Mouse (Mus musculus) heart, embryonic 16.5 days (tissue): Measurements from ENCODE around the gene Snrnp70. TPM values are rescaled to one million over a fixed set of nuclear protein-coding genes. Genes with fewer than 3 reads are reported as not detected.

Experiments
- ATAC-seq: fragments of 200-750 bp; cut with Nextera tagmentation; replicated peaks from 2 replicates; pipeline ENCODE4 v1.8.0; 2017; ENCODE audit warnings: moderate number of reproducible peaks; ENCODE audit not compliant: insufficient read depth, low FRiP score; ENCODE audit errors: extremely low read depth
- H3K27ac ChIP-seq: fragments of 300-500 bp; sonication (generic); 2 replicates; pipeline ENCODE4 v1.5.1; 2014; ENCODE audit warnings: mild to moderate bottlenecking, low read length, control low read depth, moderate library complexity
- H3K27me3 ChIP-seq: fragments of 300-500 bp; sonication (generic); 2 replicates; pipeline ENCODE4 v1.6.1; 2014; ENCODE audit warnings: low read length, mixed read lengths; ENCODE audit not compliant: control insufficient read depth, insufficient read depth
- H3K36me3 ChIP-seq: fragments of 300-500 bp; sonication (generic); 2 replicates; pipeline ENCODE4 v1.6.1; 2014; ENCODE audit not compliant: control insufficient read depth, insufficient read depth
- H3K4me1 ChIP-seq: fragments of 300-500 bp; sonication (generic); 2 replicates; pipeline ENCODE4 v1.6.1; 2014; ENCODE audit warnings: low read length, mixed read lengths; ENCODE audit not compliant: control insufficient read depth, insufficient read depth
- H3K4me2 ChIP-seq: fragments of 300-500 bp; sonication (generic); 2 replicates; pipeline ENCODE4 v1.6.1; 2014; ENCODE audit warnings: low read depth, mild to moderate bottlenecking, control low read depth, low read length
- H3K4me3 ChIP-seq: fragments of 300-500 bp; sonication (generic); 2 replicates; pipeline ENCODE4 v1.5.1; 2014; ENCODE audit warnings: mild to moderate bottlenecking, control low read depth, low read length
- H3K9ac ChIP-seq: fragments of 300-500 bp; sonication (generic); 2 replicates; pipeline ENCODE4 v1.6.1; 2014; ENCODE audit warnings: low read length, control low read depth
- H3K9me3 ChIP-seq: fragments of 300-500 bp; sonication (generic); replicated peaks from 2 replicates; pipeline ENCODE4 v1.6.1; 2016; ENCODE audit warnings: low read length; ENCODE audit not compliant: control insufficient read depth
- WGBS: fragments of 180-500 bp; shearing (Covaris S2); extraction: QIAGEN DNeasy Blood & Tissue Kit; methylation state at CpG from one replicate; pipeline ENCODE4 v1.1.7; 2014; 5-methylcytosine and 5-hydroxymethylcytosine counted together
- polyA plus RNA-seq: library from polyadenylated mRNA; unstranded; fragments of >200 nt; fragmentation: Nextera tagmentation; extraction: Ambion mirVana; gene quantifications from 2 replicates; pipeline ENCODE4 v1.2.1, GENCODE M21; 2015

Snrnp70 gene
- polyA plus RNA-seq, 1 experiment from 2014 or later = 161 TPM

- H3K4me2 ChIP-seq = no peak overlapping the region
- no peak overlapping the region for H3K4me3 ChIP-seq
- no peaks in the 10 kb centered on the region; the same call in 1 of the 2 replicates for H3K27me3 ChIP-seq
- H3K27ac ChIP-seq = no peak overlapping the region
- no peak overlapping the region for H3K9ac ChIP-seq
- peaks cover 49% of the 10 kb centered on the region for H3K36me3 ChIP-seq
- WGBS = 84% methylated on average over 8 of the region's 8 CpGs
- no peaks in the 10 kb centered on the region for H3K4me1 ChIP-seq
- ATAC-seq = no peak
- H3K9me3 ChIP-seq = no peaks in the 10 kb centered on the region
Observed at GRCm38 (mm10) chr7:45426556-45426955, 31.0 kb upstream of the Snrnp70 start.

GRCm38 (mm10) chr7:45421194-45421593 is 25.7 kb upstream of the Snrnp70 start:
- H3K9ac ChIP-seq = no peak overlapping the region
- H3K27me3 ChIP-seq = peaks cover 41% of the 10 kb centered on the region
- H3K27ac ChIP-seq = no peak overlapping the region
- 88% methylated on average over 14 of the region's 14 CpGs for WGBS
- no peaks in the 10 kb centered on the region for H3K4me1 ChIP-seq
- ATAC-seq = no peak
- H3K36me3 ChIP-seq = peaks cover 37% of the 10 kb centered on the region
- H3K9me3 ChIP-seq = no peaks in the 10 kb centered on the region
- no peak overlapping the region for H3K4me3 ChIP-seq
- H3K4me2 ChIP-seq = no peak overlapping the region

GRCm38 (mm10) chr7:45420615-45420919 is 25.0 kb upstream of the Snrnp70 start, which contains the start of gene Lhb:
Gene Lhb, plus strand, starts transcription at chr7:45420820.
- no peak for ATAC-seq
- Histone ChIP-seq H3K4me2 (no peak within 1 kb of the TSS), H3K4me1 (0 out of 2 replicates have a peak, but pooled peaks cover 1% of the 10 kb centered on the region), H3K9me3 (no peaks in the 10 kb centered on the region), H3K27ac (no peak within 1 kb of the TSS), H3K36me3 (peaks cover 37% of the 10 kb centered on the region), H3K4me3 (no peak within 1 kb of the TSS), H3K9ac (no peak within 1 kb of the TSS), H3K27me3 (peaks cover 47% of the 10 kb centered on the region)
- WGBS = 59% methylated on average over 6 of the region's 6 CpGs

GRCm38 (mm10) chr7:45419859-45420614 is 24.5 kb upstream of the Snrnp70 start:
- Histone ChIP-seq H3K4me3 (no peak overlapping the region), H3K4me2 (no peak overlapping the region), H3K27ac (no peak overlapping the region), H3K9ac (no peak overlapping the region), H3K4me1 (0 out of 2 replicates have a peak, but pooled peaks cover 3% of the 10 kb centered on the region), H3K36me3 (peaks cover 34% of the 10 kb centered on the region), H3K9me3 (no peaks in the 10 kb centered on the region), H3K27me3 (peaks cover 52% of the 10 kb centered on the region)
- no peak for ATAC-seq
- 20% methylated on average over 27 of the region's 27 CpGs for WGBS

- Histone ChIP-seq H3K9me3 (no peaks in the 10 kb centered on the region), H3K27me3 (peaks cover 68% of the 10 kb centered on the region), H3K4me1 (peaks cover 12% of the 10 kb centered on the region), H3K9ac (no peak overlapping the region), H3K36me3 (peaks cover 15% of the 10 kb centered on the region), H3K4me2 (no peak overlapping the region), H3K4me3 (no peak overlapping the region), H3K27ac (no peak overlapping the region)
- ATAC-seq = no peak
- WGBS = 13% methylated on average over 13 of the region's 13 CpGs
Observed at GRCm38 (mm10) chr7:45417962-45418492, 22.5 kb upstream of the Snrnp70 start.

GRCm38 (mm10) chr7:45415636-45416035 is 20.1 kb upstream of the Snrnp70 start:
- peak overlapping the region; percentile 11 for H3K4me3 ChIP-seq
- no peak for ATAC-seq
- H3K27ac ChIP-seq = no peak overlapping the region
- no peak overlapping the region for H3K9ac ChIP-seq
- no peaks in the 10 kb centered on the region for H3K36me3 ChIP-seq
- peak overlapping the region; percentile 8; the same call in 1 of the 2 replicates for H3K4me2 ChIP-seq
- H3K27me3 ChIP-seq = peaks cover 85% of the 10 kb centered on the region
- no peaks in the 10 kb centered on the region for H3K9me3 ChIP-seq
- peaks cover 12% of the 10 kb centered on the region for H3K4me1 ChIP-seq
- 14% methylated on average over 37 of the region's 37 CpGs for WGBS

GRCm38 (mm10) chr7:45414740-45415224 is 19.2 kb upstream of the Snrnp70 start:
- Histone ChIP-seq H3K4me2 (no peak overlapping the region; the same call in 1 of the 2 replicates), H3K9me3 (no peaks in the 10 kb centered on the region), H3K4me1 (peaks cover 12% of the 10 kb centered on the region), H3K36me3 (no peaks in the 10 kb centered on the region), H3K4me3 (no peak overlapping the region; the same call in 1 of the 2 replicates), H3K27me3 (peaks cover 85% of the 10 kb centered on the region), H3K27ac (no peak overlapping the region), H3K9ac (no peak overlapping the region)
- ATAC-seq = no peak
- 44% methylated on average over 12 of the region's 12 CpGs for WGBS

GRCm38 (mm10) chr7:45413864-45414739 is 18.6 kb upstream of the Snrnp70 start:
- H3K4me3 ChIP-seq = peak overlapping the region; percentile 59
- H3K36me3 ChIP-seq = no peaks in the 10 kb centered on the region
- H3K9ac ChIP-seq = peak overlapping the region; percentile 70
- peak overlapping the region; percentile 83 for H3K4me2 ChIP-seq
- peaks cover 90% of the 10 kb centered on the region for H3K27me3 ChIP-seq
- H3K9me3 ChIP-seq = no peaks in the 10 kb centered on the region
- no peak overlapping the region for H3K27ac ChIP-seq
- no peak; the same call in 1 of the 2 replicates for ATAC-seq
- WGBS = under 1% methylated on average over 27 of the region's 27 CpGs
- H3K4me1 ChIP-seq = peaks cover 12% of the 10 kb centered on the region
